Mouse (Mus musculus) bone marrow macrophage, adult 2 months (primary cell): ENCODE results near the gene Atf2. TPM values are rescaled to one million over a fixed set of nuclear protein-coding genes. Genes with fewer than 3 reads are reported as not detected.
A peak's percentile ranks its signal among the peaks of the same experiment; 100 is the strongest.

ENCODE experiments used
- H3K27ac ChIP-seq: 2 replicates; pipeline ENCODE4 v1.5.1; 2012; ENCODE audit warnings: low read depth, low read length; ENCODE audit not compliant: insufficient read depth
- H3K4me1 ChIP-seq: 2 replicates; pipeline ENCODE4 v1.6.1; 2012; ENCODE audit warnings: low read length; ENCODE audit not compliant: control insufficient read depth, insufficient read depth
- H3K4me3 ChIP-seq: 2 replicates; pipeline ENCODE4 v1.5.1; 2012; ENCODE audit warnings: mild to moderate bottlenecking, low read length, moderate library complexity; ENCODE audit not compliant: insufficient read depth
- CTCF ChIP-seq: IDR thresholded peaks from 2 replicates; pipeline ENCODE4 v1.5.1; 2012; ENCODE audit warnings: low read depth, mild to moderate bottlenecking, low read length, moderate library complexity
- POLR2A ChIP-seq: IDR thresholded peaks from 2 replicates; pipeline ENCODE4 v1.6.1; 2012; ENCODE audit warnings: mild to moderate bottlenecking, low read depth, low read length, borderline replicate concordance
- polyA plus RNA-seq: library from polyadenylated mRNA; stranded (reverse); fragments of >200 nt; gene quantifications from 2 replicates; pipeline ENCODE4 v1.2.4, GENCODE M21; 2012; ENCODE audit not compliant: missing spikeins, insufficient read depth, insufficient read length

Atf2 gene
- polyA plus RNA-seq, 1 experiment: 44.2 TPM

GRCm38 (mm10) chr2:73779016-73779595 lies 113.3 kb downstream of the Atf2 start:
- Histone ChIP-seq H3K4me1 (0 out of 2 replicates have a peak, but pooled peaks cover 2% of the 10 kb centered on the region), H3K4me3 (no peak overlapping the region), H3K27ac (no peak overlapping the region)
- no peak for TF ChIP-seq CTCF

- H3K27ac ChIP-seq: no peak overlapping the region
- 0 out of 2 replicates have a peak, but pooled peaks cover 2% of the 10 kb centered on the region for H3K4me1 ChIP-seq
- H3K4me3 ChIP-seq: no peak overlapping the region
- TF ChIP-seq CTCF: no peak
- no peak for TF ChIP-seq POLR2A
Observed at GRCm38 (mm10) chr2:73776936-73777335, 115.5 kb downstream of the Atf2 start.

GRCm38 (mm10) chr2:73775683-73776310 lies 116.6 kb downstream of the Atf2 start:
- Histone ChIP-seq H3K4me1 (0 out of 2 replicates have a peak, but pooled peaks cover 2% of the 10 kb centered on the region), H3K27ac (no peak overlapping the region), H3K4me3 (peak overlapping the region; percentile 70)
- TF ChIP-seq POLR2A: no peak
- no peak for TF ChIP-seq CTCF

GRCm38 (mm10) chr2:73774786-73775682 lies 117.4 kb downstream of the Atf2 start, which contains the start of gene Chn1:
Gene Chn1, minus strand, starts transcription at chr2:73775346.
- Histone ChIP-seq H3K27ac (no peak within 1 kb of the TSS), H3K4me3 (peak within 1 kb of the TSS; percentile 70), H3K4me1 (0 out of 2 replicates have a peak, but pooled peaks cover 2% of the 10 kb centered on the region)
- TF ChIP-seq CTCF (no peak), POLR2A (no peak)

GRCm38 (mm10) chr2:73772945-73773344 lies 119.5 kb downstream of the Atf2 start:
- no peak overlapping the region for H3K27ac ChIP-seq
- TF ChIP-seq POLR2A (no peak), CTCF (no peak)
- no peak overlapping the region for H3K4me3 ChIP-seq
- H3K4me1 ChIP-seq: 0 out of 2 replicates have a peak, but pooled peaks cover 2% of the 10 kb centered on the region

GRCm38 (mm10) chr2:73768669-73769068 lies 123.8 kb downstream of the Atf2 start:
- Histone ChIP-seq H3K4me3 (no peak overlapping the region), H3K4me1 (no peaks in the 10 kb centered on the region), H3K27ac (no peak overlapping the region)
- TF ChIP-seq POLR2A (no peak), CTCF (no peak)

Other genes starting within 250 kb of the Atf2 start
- gene Chn1, start 117.3 kb downstream of the Atf2 start, polyA plus RNA-seq: 0.40 TPM in 1 of 2 replicates, not detected in the other
- gene Atp5g3, start 18.7 kb upstream of the Atf2 start, polyA plus RNA-seq: 284 and 308 TPM in 2 replicates